Mouse (Mus musculus) midbrain, embryonic 10.5 days (tissue): ENCODE data around the gene Polr3gl. TPM values are rescaled to one million over a fixed set of nuclear protein-coding genes. Genes with fewer than 3 reads are reported as not detected.
"Not testable (repeated sequence)": the region's sequence is repeated elsewhere in the genome, so short reads cannot be mapped to it uniquely, and the experiment has no call there.

Experiments used
- DNase-seq: peaks from one replicate; pipeline ENCODE4 v3.0.0-alpha.2; 2017; ENCODE audit warnings: low spot score
- H3K27ac ChIP-seq: fragments of 300-500 bp; sonication (generic); replicated peaks from 2 replicates; pipeline ENCODE4 v1.5.1; 2016; ENCODE audit warnings: mild to moderate bottlenecking
- H3K27me3 ChIP-seq: fragments of 300-500 bp; sonication (generic); 2 replicates; pipeline ENCODE4 v1.6.1; 2016; ENCODE audit warnings: low read depth, mild to moderate bottlenecking; ENCODE audit not compliant: poor library complexity, severe bottlenecking
- H3K36me3 ChIP-seq: fragments of 300-500 bp; sonication (generic); 2 replicates; pipeline ENCODE4 v1.6.1; 2016; ENCODE audit warnings: mild to moderate bottlenecking, moderate library complexity
- H3K4me1 ChIP-seq: fragments of 300-500 bp; sonication (generic); 2 replicates; pipeline ENCODE4 v1.6.1; 2016
- H3K4me3 ChIP-seq: fragments of 300-500 bp; sonication (generic); 2 replicates; pipeline ENCODE4 v1.5.1; 2016; ENCODE audit warnings: mild to moderate bottlenecking, moderate library complexity
- H3K9me3 ChIP-seq: fragments of 300-500 bp; sonication (generic); replicated peaks from 2 replicates; pipeline ENCODE4 v1.6.1; 2016; ENCODE audit warnings: mild to moderate bottlenecking
- WGBS: fragments of 180-500 bp; shearing (Covaris S2); methylation state at CpG from one replicate; pipeline ENCODE4 v1.1.7; 2016; 5-methylcytosine and 5-hydroxymethylcytosine counted together
- polyA plus RNA-seq: library from polyadenylated mRNA; unstranded; fragments of >200 nt; fragmentation: Nextera tagmentation; extraction: Ambion mirVana; gene quantifications from 2 replicates; pipeline ENCODE4 v1.2.1, GENCODE M21; 2016

Gene Polr3gl
- 25.2 and 31.8 TPM in 2 replicates for polyA plus RNA-seq

DNA sequence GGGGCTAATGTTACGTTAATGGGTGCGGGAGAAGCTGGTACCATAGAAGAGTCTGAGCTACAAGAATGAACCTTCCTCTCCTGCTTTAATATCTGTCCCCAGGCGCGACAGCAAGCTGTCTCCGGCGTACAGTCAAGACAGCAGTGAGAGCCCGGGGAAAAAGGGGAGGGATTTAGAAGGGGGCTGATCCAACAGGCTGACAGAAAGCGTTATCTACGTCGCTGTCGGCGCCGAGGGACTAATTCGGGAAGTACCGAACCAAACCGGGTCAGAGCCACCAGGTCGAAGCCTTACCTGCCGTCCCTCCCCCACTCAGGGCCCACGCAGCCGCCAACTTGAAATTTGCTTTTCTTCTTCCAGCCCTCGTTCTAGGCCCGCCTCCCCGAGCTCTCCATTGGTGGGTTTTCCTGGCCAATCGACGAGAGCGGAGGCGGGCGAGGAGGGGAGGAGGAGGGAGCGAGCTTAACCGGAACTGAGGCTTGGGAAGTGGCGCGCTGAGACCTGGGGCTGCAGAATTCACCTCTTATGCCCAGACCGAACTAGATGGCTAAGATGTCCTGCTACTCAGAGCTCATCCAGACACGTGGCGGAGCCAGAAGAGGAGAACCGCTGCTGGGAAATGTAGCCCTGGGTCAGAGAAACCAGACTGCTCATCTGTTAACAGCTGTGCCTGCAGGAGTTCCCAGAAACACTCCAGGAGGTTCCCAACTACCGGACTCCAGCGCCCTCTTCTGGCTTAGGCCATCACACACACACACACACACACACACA lies at the start of gene Polr3gl:
Polr3gl (minus strand) TSS at position 392 of the 771 bp plus-strand sequence.
- no peaks in the 10 kb centered on the region for H3K9me3 ChIP-seq
- peaks cover 38% of the 10 kb centered on the region for H3K27me3 ChIP-seq
- H3K4me1 ChIP-seq: peaks cover 53% of the 10 kb centered on the region
- H3K4me3 ChIP-seq: peak within 1 kb of the TSS; percentile 70
- peak; percentile 95 for DNase-seq
- WGBS: under 1% methylated on average over 38 of the region's 38 CpGs
- H3K36me3 ChIP-seq: no peaks in the 10 kb centered on the region
- peak within 1 kb of the TSS; percentile 86 for H3K27ac ChIP-seq

DNA sequence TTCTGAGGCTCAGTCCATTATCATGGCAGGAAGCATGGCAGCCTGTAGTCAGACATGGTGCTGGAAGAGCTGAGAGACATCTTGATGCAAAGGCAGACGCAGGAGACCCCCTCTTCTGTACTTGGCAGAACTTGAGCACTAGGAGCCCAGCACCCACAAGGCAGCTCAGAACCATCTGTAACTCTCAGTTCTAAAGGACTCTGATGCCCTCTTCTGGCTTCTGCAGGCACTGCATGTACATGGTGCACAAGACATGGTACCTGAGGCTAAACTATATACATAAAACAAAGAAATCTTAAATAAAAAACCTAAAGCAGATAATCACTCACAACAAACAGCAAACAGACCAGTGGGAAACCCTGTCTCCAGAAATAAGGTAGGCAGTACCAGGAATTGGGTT lies 45.2 kb upstream of the Polr3gl start:
- 77% methylated on average over 1 of the region's 1 CpGs for WGBS
- H3K4me3 ChIP-seq: no peak overlapping the region
- H3K36me3 ChIP-seq: peaks cover 57% of the 10 kb centered on the region
- H3K27me3 ChIP-seq: no peaks in the 10 kb centered on the region
- DNase-seq: peak; percentile 54
- H3K27ac ChIP-seq: no peak overlapping the region
- H3K4me1 ChIP-seq: peaks cover 31% of the 10 kb centered on the region
- H3K9me3 ChIP-seq: no peaks in the 10 kb centered on the region

DNA sequence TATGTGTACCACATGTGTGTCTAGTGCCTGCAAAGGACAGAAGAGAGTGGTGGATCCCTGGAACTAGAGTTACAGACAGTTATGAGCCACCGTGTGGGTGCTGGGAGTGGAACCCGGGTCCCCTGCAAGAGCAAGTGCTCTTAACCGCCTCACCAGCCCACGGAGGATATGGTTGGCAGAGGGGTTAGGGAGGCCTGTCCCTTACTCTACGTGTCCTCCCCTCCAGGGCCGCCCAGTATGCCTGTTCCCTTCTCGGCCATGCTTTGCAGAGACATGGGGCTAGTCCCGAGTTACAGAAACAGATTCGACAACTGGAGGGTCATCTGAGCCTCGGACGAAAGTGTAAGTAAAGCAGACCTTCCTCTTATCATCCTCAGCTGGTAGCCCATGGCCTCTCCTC lies 42.5 kb upstream of the Polr3gl start:
- 68% methylated on average over 11 of the region's 11 CpGs for WGBS
- DNase-seq: no peak
- peak overlapping the region; percentile 95 for H3K4me3 ChIP-seq
- H3K27ac ChIP-seq: no peak overlapping the region
- no peaks in the 10 kb centered on the region for H3K9me3 ChIP-seq
- H3K27me3 ChIP-seq: no peaks in the 10 kb centered on the region
- H3K36me3 ChIP-seq: peaks cover 63% of the 10 kb centered on the region
- peaks cover 32% of the 10 kb centered on the region for H3K4me1 ChIP-seq

DNA sequence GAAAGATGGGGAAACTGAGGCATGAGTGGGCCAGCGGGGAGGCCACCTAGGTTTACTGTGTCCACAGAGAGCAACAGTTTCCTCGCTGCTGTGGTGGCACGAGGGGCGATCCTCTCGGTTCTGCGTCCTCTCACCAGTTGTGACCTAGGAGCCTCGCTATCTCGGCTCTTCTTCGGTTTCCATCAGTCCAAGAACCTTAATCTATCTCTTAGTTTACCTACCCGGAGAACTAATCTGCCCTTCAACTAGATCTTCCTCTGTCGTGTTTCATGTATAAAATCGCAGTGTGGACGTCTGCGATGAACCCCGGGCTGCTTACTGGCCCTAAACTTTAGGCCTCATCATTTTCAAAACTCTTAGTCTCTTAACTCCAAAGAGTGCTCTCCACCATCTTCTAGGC lies 41.9 kb upstream of the Polr3gl start:
- H3K4me3 ChIP-seq: peak overlapping the region; percentile 95
- DNase-seq: no peak
- H3K27me3 ChIP-seq: no peaks in the 10 kb centered on the region
- H3K36me3 ChIP-seq: peaks cover 63% of the 10 kb centered on the region
- H3K9me3 ChIP-seq: no peaks in the 10 kb centered on the region
- peak overlapping the region; percentile 93 for H3K27ac ChIP-seq
- peaks cover 37% of the 10 kb centered on the region for H3K4me1 ChIP-seq
- WGBS: 13% methylated on average over 15 of the region's 15 CpGs

DNA sequence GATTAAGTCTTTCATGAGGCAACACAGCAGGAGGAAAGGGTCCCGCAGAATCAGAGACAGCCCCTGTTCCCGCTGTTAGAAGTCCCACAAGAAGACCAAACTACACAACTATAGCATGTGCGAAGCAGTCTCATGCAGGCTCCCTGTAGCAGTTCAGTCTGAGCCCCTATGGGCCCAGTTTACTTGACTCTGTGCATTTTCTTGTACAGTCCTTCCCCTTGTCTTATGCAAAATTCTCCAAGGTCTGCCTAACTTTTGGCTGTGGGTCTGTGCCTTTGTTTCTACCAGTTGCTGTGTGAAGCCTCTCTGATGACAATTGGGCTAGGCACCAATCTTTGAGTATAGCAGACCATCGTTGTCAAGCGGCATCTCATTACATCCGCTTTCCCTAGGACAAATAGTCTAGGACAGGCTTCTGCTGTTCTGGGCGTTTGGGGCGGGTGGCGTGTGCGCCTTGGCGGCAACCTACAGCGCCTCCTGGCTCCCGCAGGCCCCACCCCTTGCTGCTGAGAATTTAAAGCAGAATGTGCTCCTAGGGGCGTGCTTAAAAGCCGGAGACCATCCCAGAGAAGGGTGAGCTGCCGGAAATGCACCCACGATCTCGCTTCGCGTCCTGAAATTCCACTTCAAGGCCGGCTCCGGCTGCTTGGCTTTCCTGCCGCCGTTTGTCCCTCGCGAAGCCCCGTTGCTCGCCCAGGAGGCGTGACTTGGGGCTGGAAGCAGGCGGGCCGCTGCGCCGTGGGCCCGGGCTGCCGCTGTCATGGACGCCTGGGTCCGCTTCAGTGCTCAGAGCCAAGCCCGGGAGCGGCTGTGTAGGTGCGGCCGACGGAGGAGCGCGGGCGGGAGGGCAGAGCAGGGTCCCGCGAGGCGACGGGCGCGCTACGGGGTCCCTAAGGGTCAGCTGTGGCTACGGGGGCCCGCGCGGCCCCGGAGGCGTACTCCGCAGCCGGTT lies 41.2 kb upstream of the Polr3gl start, which contains the start of the genes Pex11b and Gm42957:
Pex11b (plus strand) TSS at position 449 of the 952 bp plus-strand sequence.
Gm42957 (plus strand) TSS at position 547 of the 952 bp plus-strand sequence.
- WGBS: 1% methylated on average over 60 of the region's 60 CpGs
- H3K36me3 ChIP-seq: peaks cover 63% of the 10 kb centered on the region

GRCm38 (mm10) chr3:96634015-96634414 lies 40.0 kb upstream of the Polr3gl start:
- Histone ChIP-seq H3K36me3 (peaks cover 51% of the 10 kb centered on the region), H3K27ac (no peak overlapping the region), H3K4me3 (no peak overlapping the region), H3K4me1 (peaks cover 48% of the 10 kb centered on the region), H3K9me3 (no peaks in the 10 kb centered on the region), H3K27me3 (no peaks in the 10 kb centered on the region)
- WGBS: 75% methylated on average over 1 of the region's 1 CpGs
- no peak for DNase-seq

More for the DNA sequence above, 41.2 kb upstream of the Polr3gl start, which contains the start of the genes Pex11b and Gm42957:
- Histone ChIP-seq H3K27ac (peak within 1 kb of the TSS; percentile 93), H3K9me3 (no peaks in the 10 kb centered on the region), H3K4me1 (peaks cover 44% of the 10 kb centered on the region), H3K27me3 (no peaks in the 10 kb centered on the region), H3K4me3 (peak within 1 kb of the TSS; percentile 95)
- DNase-seq: peak; percentile 82

GRCm38 (mm10) chr3:96632058-96632457 lies 38.1 kb upstream of the Polr3gl start:
- peaks cover 44% of the 10 kb centered on the region for H3K36me3 ChIP-seq
- H3K27me3 ChIP-seq: no peaks in the 10 kb centered on the region
- DNase-seq: no peak
- peaks cover 48% of the 10 kb centered on the region for H3K4me1 ChIP-seq
- no peak overlapping the region for H3K27ac ChIP-seq
- H3K4me3 ChIP-seq: no peak overlapping the region
- no peaks in the 10 kb centered on the region for H3K9me3 ChIP-seq

DNA sequence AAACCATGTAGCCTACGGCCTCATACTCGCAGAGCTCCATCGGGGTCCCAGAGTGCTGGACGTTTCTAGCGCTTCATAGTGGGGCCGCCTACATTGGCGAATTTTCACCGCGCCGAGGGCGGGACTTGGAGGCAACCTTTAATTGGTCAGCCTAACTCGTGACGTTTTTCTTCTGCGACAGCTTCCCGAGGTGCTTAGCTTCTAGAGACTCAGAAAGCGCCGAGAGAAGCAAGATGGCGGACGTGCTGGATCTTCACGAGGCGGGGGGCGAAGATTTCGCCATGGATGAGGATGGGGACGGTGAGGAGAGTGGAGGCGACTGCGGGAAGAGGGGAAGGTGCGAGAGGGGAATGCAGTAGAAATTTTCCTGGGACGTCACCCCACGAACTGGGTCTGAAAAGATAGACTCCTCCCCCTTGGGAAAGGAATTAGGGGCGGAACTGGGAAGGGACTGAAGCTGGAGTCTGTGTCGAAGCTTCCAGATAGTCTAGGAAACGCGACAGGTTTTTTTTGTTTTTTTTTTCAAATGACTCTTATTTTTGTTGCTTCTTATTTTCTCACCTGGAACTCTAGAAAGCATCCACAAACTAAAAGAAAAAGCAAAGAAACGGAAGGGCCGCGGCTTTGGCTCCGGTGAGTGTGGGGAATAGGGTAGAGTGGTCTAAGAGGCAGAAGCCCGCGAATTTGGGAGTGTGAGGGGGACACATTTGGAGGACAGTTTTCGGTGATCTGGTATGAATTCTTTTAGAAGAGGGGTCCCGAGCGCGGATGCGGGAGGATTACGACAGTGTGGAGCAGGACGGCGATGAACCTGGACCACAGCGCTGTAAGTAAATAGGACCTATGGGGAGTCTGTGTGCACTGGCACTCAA lies 36.0 kb upstream of the Polr3gl start, which contains the start of gene Rbm8a:
Rbm8a (plus strand) TSS at position 205 of the 872 bp plus-strand sequence.
- Histone ChIP-seq H3K36me3 (peaks cover 60% of the 10 kb centered on the region), H3K4me3 (peak within 1 kb of the TSS; percentile 78), H3K9me3 (no peaks in the 10 kb centered on the region), H3K4me1 (peaks cover 27% of the 10 kb centered on the region), H3K27me3 (no peaks in the 10 kb centered on the region), H3K27ac (peak within 1 kb of the TSS; percentile 94)
- under 1% methylated on average over 48 of the region's 48 CpGs for WGBS
- DNase-seq: peak; percentile 96

DNA sequence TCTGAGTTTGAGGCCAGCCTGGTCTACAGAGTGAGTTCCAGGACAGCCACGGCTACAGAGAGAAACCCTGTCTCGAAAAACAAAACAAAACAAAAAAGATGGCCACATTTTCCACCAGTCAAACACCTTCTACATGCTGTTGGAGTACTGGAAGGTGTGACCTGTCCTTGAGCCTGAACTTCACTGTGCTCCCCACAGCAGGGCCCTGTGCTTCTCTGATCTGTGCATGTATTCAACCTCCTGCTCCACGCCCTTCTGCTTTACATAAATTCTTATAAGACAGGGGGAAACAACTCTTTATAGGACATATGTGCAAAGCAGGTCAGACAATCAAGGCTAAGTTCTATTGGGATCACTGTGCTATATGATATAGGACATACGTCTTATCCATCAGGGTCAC lies 29.2 kb upstream of the Polr3gl start:
- Histone ChIP-seq H3K9me3 (no peaks in the 10 kb centered on the region), H3K4me3 (no peak overlapping the region), H3K36me3 (peaks cover 86% of the 10 kb centered on the region), H3K27ac (no peak overlapping the region), H3K27me3 (no peaks in the 10 kb centered on the region), H3K4me1 (no peaks in the 10 kb centered on the region)
- 92% methylated on average over 4 of the region's 4 CpGs for WGBS
- no peak for DNase-seq

GRCm38 (mm10) chr3:96617941-96618340 lies 24.0 kb upstream of the Polr3gl start:
- Histone ChIP-seq H3K4me1 (no peaks in the 10 kb centered on the region), H3K9me3 (no peaks in the 10 kb centered on the region), H3K27ac (no peak overlapping the region), H3K27me3 (no peaks in the 10 kb centered on the region), H3K36me3 (peaks cover 86% of the 10 kb centered on the region), H3K4me3 (no peak overlapping the region)
- 95% methylated on average over 3 of the region's 3 CpGs for WGBS
- no peak for DNase-seq

DNA sequence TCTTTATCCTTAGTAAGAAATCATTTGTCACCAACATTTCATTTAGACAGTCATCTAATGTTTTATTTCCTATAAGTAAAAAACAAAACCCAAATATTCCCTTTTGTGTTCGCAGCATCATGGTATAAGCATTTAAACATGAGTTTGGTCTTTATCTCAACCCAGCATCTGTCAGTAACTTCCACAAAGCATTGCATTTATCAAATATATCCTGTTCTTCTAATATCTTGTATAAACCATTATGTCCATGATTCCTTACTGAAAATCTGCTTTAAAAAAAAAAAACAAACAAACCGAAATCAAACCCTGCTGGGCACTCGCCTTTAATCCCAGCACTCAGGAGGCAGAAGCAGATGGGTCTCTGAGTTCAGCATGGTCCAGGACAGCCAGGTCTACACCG lies 12.6 kb upstream of the Polr3gl start:
- 91% methylated on average over 4 of the region's 4 CpGs for WGBS
- DNase-seq: no peak
- Histone ChIP-seq H3K27ac (no peak overlapping the region), H3K4me1 (peaks cover 45% of the 10 kb centered on the region), H3K4me3 (no peak overlapping the region), H3K36me3 (peaks cover 53% of the 10 kb centered on the region), H3K27me3 (no peaks in the 10 kb centered on the region), H3K9me3 (no peaks in the 10 kb centered on the region)

- Histone ChIP-seq H3K36me3 (peaks cover 49% of the 10 kb centered on the region), H3K4me1 (peaks cover 51% of the 10 kb centered on the region)
- not testable (repeated sequence) for H3K27ac ChIP-seq, H3K4me3 ChIP-seq, H3K27me3 ChIP-seq, H3K9me3 ChIP-seq, DNase-seq
- WGBS: 86% methylated on average over 4 of the region's 4 CpGs
These were observed 12.0 kb upstream of the Polr3gl start for GRCm38 (mm10) chr3:96606007-96606406.
